Mouse (Mus musculus): ENCODE results near the gene Map3k5.

Map3k5 gene

DNA sequence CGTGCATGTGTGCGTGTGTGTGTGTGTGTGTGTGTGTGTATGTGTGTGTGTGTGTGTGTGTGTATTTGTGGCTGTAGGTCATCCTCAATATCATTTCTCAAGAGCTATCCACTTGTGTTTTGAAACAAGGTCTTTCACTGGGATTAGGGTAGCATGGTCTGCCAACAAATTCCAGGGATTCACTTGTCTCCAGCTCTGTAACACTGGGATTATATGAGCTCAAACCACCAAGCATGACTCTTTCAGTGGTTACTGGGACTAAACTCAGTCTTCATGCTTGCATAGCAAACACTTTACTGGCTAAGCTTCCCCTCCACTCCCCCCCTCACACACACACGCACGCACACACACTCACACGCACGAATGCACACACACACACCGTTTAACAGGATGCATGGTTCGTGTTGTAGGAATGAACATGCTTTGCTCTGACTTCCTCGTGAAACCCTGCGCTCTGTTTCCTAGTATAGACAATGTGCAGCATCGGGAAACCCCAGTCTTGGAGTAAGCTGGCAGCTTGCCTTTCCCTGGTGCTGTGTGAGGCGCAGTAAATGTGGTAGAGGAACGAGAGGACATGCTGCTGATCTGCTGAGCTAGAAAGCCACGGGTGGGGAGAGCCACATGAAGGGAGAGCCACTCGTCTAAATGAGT is 126.2 kb downstream of the Map3k5 start:
- peak; percentile 19 for DNase-seq

DNA sequence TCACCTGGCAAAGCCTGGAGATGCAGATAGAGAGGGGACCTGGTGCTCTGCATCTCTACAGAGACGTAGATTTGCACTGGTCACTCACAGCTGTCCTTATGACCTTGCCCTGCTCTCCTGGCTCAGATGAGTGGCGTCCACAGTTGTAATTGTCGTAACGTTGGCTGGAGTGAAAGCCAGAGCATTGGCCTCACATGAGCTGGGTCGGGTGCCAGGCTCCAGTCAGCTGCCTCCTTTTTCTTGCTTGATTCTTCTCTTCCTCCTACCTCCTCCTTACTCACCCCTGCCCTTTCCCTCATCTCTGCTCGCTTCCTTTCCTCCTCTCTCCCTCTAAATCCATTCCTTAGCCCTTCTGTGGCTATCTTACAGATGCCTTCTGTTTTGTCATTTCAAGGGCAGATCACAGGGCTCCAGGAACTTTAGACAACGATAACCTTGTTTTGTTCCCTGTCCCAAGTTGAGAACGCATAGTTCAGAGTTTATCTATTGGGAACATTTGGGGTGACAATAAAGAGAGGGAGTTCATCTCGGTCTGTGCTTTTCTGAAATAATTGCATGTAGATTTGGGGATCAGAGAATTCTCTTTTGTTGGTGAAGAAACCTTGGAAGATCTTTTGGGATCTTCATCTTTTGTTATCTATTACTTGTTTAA is 130.4 kb downstream of the Map3k5 start:
- DNase-seq: no peak

DNA sequence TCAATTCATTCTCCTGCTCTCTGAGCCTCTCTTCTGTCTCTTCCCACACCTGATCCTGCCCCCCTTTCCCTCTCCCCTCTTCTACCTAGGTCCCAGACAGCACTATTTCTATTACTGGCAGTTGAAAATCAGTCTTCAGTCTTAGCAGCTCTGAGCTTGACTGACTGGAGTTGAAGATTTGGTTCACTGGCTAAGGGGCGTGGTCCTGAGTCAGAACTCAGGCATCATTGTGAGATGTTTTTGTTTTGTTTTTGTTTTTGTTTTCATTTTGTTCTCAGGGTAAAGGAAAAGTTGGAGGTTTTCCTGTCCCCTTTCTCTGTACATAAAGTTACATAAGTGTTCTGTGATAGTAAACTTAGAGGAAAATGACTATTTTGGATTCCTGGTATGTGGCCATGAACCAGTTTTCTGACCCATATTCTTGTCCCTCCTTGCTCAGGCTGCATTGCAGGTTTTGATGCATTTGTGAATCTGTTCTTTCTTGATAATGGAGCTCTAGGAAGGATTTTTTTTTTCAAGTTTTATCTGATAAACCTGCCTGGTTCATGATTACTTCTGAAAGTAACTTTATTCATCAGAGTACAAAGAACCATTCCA is 131.9 kb downstream of the Map3k5 start:
- DNase-seq: no peak

DNA sequence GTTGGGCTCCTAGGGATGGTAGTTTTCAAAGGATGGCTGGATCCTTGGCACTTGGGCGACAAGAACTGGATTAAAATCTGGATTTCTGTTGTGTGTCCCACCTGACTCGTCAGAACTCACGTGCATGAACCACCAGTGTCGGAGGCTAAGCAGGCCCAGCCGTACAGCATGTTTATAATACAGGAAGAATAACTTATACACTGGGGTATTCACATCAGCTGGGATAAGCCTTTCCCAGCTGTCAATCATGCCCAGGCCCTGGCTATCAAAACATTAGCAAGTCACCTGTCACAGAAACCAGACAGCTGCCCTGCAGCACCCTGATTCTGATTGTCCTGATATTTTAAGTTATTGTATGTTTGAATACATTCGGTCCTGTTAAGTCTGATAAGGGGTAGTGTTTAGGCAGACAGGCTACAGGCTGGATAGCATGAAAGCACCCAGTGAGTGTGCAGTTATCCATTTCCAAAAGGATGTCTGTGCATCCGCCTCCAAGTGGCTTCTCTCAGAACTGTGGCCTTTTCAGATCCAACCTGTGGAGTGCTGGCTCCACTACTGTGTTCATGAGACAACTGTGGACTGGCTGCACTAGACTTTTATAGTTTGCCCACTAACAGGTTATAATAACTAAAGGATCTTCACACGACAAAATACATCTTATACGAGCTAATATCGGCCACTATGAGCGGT is 135.6 kb downstream of the Map3k5 start:
- DNase-seq: no peak

DNA sequence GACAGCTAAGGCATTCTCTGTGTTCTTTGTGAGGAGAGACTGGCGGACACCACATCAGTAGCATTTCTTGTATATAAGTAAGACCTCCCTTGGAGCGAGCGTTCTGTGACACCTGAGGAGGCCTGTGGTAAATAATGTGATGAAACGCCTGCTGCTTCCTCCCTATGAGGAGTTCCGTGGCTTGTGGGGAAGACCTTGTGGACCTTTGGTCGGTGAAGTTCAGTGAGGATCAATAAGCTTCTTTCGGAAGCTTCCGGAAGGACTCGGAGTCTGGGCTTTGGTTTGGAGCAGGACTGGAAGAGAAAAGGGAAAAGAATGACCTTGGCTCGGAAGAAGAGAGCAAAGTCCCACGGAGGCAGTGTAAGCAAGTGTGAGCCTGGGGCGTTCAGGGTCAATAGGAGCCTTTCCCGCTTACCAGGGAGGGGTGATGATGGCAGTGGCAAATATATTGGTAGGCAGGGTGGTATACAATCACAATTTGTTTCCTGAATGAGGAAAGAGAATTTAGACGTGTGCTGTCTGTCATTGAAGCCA is 136.4 kb downstream of the Map3k5 start:
- no peak for DNase-seq

DNA sequence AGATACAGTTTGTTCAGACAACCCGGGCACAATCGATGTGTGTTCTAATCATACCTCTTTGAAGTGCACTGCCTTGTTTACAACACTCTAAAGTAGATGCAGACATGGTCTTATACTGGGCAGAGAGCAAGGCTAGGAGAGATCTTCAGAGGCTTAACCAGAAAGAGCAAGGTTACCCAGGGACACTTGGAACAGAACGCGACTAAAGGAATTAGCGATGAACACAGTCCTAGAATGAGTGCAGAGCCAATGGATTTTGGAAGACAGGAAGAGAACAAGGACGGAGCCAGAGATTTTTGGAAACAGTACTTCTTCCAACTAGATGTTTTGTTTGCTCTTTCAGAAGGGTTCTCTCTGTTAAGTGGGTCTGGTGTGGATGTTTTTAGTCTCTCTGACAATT is 137.4 kb downstream of the Map3k5 start:
- no peak for DNase-seq

DNA sequence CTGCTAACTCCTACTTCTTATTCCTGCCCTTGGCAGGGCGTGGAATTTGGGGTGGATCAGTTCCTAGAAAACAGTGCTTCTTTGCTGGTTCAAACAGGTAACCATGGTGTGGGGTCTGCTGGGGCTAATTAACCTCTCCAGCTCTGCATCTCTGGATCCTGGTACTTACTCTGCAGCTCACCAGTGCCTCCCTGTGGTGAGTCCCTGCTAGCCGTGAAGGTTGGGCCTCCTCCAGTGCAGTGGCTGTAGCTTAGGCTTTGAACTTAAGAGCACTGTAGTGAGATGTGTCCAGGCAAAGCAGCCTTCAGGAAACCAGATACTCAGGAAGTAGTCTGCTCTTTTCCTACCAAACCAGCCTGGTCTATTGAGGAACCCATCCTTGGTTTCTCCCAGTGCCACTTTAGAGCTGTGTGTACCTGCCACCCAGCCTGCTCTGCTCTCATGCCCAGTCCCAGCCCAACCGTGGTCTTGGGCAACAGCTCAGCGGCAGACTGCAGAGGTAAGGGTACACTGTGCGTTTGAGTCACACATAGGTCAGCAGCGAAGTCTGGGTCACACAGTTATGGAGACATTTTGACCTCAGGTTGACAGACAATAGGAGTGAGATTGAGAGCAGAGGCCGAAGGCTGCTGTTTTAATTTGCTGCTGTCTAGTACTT is 139.1 kb downstream of the Map3k5 start:
- DNase-seq: peak; percentile 87

DNA sequence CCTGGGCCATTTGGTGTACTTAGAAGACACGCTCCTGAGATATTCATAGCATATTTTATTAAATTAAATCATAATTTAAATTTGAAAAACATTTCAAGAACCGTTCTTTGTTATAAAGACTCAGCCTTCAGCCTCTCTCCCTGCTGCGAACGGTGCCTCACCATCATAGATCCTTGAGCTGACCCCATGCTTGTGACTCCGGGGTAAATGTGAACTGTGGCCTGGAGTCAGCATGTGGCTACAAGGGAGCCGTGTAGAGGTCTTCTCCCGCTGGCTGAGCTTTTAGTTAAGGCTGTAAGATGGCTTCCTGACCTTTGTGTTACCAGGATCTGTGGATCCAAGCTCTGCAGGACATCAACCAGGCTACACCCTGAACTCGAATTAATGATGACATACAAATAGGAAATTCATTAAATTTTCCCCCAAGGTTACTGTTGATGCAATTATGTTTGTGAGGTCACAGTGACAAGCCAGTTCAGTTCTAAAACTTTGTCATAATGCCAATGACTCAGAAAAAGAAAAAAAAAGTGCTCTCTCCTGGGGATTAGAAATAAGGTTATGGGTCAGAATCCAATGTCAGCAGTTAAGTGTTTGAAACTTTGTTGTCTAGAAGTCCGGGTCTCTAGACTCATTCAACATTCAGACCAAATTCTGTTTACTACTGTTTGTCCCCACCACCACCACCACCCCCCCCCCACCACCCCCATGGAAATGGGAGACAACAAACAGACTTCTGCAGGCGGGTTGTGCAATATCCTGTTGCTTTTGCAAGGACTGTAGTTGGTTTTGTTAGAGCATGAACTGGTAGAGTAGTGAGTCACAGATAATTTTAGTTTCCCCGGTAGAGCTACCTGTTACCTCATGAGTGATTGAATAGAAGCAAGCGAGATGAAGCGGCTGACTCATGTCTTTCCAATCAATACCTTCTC is 142.5 kb downstream of the Map3k5 start:
- no peak for DNase-seq

DNA sequence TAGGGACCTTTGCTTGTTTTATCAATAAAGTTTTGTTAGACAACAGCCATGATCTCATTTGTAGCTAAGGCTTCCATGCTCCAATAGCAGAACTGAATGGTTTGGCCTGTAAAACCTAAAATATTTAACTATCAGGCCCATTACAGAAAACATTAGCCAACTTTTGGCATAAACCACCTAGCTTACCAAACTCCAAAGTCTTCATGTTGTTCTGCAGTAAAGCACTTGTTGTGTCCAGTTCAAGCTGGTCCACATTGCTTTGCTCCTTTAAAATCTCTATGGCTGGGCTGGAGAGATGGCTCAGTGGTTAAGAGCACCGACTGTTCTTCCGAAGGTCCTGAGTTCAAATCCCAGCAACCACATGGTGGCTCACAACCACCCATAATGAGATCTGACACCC is 144.1 kb downstream of the Map3k5 start:
- no peak for DNase-seq

DNA sequence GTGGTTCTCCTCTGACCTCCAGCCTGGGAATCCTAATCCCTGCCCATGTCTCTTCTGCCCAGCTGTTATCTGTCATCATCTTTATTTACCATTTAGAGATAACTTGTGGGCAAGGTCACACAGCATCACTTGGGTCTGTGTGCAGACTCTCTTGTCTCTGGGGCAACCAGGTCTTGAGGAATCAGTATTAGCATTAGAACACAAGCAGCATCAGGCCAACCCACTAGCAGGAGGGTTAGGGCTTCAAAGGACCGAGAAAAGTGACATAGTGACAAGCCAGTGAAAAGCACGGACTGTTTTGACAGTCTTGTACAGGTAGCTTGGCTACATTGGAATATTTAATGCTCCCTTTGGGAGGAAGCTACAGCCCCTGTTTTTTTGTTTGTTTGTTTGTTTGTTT is 153.6 kb downstream of the Map3k5 start:
- DNase-seq: no peak

DNA sequence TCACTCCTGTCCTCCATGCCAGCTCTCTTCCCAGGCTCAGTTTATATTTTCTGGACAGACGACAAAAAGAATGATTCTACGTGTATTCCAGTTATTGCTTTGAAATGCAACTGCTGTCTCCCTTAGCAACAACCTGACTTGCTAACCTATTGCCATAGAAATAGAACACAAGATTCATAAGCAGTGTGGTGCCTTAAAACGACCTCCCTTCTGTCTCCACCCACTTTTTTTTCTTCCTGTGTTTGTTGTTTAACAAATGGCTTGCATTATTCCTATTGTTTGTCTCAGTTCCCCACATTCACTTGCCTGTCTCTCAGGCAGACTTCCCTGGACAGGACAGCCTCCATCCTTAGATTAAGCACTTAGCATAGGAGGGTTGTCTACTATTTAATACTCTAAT is 154.8 kb downstream of the Map3k5 start:
- no peak for DNase-seq

DNA sequence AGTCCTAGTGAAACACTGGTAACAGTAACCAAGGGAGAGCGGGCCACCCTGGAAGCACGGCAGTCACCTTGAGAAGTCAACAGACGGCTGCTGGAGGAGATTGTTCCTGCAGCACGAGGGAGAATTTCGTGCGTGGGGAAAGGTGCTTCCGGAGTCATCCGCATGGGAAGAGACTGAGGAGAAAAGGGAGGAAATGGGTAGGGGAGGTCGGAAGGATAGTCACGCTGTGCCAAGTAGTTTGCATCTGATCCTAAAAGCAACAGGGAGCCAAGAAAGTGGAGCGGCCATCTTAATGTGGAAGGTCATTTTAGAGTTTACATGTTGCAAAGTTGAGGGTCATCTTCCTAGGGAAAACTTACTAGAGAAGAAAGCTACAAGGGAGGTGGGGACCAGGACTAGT is 155.9 kb downstream of the Map3k5 start:
- DNase-seq: no peak

DNA sequence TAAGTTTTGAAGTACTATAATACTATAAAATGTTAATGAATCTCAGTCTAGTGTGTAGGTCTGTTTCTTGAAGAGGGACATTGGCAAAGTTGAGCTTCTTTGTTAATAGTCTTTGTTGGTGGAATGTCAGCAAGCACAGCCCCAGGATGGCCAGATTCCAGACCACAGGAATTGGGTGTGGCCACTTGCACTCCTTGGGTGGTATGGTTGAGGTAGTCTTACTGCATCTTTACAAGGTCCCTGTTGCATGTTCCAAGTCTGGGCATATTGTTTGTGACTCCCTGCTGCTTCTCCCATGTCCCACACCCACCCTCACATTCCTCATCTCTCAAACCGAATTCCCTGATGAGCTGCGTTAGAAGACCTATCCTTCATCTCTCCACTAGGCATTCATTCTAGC is 157.1 kb downstream of the Map3k5 start:
- no peak for DNase-seq

DNA sequence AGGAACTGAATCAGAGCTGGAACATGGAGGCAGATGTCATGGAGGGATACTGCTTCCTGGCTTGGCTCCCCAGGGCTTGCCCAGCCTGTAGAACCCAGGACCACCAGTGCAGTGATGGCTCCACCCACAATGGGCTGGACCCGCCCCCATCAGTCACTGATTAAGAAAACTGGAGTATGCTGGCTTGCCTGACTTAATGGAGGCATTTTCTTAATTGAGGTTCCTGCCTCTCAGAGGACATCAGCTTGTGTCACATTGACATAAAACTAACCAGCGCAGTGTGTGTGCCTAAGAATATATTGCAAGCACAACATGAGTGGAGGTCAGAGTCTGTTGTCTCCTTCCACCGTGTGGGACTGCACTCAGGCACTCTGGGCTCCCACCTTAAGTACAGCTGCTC is 158.1 kb downstream of the Map3k5 start:
- no peak for DNase-seq

DNA sequence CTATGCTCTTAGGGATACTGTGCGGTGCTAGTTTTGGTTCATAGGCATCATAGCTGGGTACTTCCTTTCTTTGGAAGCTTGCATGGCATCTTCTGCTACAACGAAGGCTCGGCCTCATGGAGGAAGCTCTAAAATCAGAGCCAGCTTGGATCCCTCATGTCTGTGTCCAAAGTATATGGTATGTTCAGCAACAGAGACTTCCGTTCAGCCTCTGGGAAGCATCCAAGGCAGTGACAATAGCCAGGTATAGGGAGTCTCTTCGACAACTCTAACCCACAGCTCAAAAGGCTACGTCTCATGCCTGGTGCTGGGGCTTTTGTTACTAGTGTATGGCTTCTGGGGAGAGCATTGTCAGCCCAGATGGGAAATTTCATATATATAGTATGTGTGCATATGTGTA is 167.2 kb downstream of the Map3k5 start:
- no peak for DNase-seq

DNA sequence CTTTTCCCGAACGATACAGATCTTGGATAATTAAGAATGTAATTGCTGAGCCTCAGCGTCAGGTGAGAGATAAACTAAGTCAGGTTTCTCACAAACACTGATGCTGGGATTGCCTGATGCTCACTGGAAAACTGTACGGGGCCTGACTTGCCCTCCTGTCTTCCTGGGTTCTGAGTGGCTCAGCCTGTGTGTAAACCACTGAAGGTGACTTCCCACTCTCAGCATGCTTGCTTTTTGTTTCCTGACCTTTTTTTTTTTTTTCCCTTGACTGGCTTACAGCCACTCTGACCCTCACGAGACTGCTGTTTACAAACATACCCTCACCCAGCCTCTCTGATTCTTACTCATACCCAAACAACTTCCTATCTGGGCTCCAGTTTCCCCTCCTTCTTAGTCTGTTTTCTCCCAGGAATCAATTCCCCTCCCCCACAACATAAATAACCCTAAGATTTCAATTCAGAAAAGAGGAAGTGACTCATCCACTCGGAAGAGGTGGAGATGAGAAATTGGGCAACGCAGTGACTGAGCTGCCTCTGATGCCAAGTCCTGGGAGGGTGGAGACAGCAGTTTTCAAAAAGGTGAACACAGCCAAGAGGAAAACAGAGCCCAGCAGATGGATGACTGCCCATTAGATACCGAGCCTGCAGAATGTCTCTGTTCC is 170.1 kb downstream of the Map3k5 start:
- no peak for DNase-seq

DNA sequence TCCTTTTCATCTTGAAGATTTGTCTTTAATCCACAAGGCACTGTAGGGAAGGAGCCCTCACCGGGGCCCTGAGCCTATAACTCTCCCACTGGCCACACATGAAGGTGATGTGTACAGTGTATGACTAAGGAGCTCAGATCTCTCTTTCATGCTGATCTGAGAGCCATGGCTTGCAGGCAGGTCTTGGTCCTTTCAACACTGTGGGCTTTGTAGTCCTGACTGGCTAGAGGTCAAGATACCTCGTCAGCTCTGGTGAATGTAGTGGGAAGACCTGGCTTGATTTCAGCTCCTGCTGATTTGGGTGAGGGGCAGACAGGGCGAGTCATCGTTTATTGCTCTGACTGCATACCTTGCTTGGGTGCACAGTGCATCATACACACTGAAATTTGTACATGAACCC is 171.3 kb downstream of the Map3k5 start:
- no peak for DNase-seq

DNA sequence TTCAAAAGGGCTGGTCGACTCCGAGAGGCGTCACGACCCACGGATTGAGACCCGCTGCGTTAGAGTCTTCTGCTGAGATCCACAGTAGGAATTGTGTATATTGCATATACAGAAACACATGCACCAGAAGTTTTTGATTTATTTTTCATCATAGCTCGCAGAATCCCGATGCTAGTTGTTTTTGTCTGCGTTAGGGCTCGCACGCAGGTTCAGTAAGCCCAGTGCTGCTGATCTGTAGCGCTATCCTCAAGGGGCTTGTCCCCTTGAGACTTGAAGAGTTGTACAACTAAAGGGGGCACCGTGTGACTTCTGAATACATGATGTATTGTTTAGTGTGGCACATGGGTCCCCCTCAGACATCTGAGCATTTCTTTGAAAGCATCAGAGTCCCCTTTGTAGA is 172.8 kb downstream of the Map3k5 start:
- DNase-seq: no peak

DNA sequence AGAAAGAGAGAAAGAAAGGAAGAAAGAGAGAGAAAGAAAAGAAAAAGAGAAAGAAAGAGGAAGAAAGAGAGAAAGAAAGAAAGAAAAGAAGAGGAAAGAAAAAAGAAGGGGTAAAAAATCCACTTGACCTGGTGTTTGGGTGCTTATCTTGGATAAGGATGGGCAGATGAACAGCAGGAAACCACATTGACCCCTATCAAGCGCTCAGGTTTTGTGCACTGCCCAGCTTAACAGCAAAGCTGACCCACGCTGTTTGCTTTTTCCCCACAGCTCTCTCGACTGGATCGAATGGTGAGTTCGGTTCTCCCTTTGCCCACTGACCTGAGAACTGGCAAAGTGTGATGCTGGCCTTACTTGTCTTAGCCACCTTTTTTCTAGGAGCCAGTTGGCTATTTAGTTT is 177.2 kb downstream of the Map3k5 start:
- no peak for DNase-seq

DNA sequence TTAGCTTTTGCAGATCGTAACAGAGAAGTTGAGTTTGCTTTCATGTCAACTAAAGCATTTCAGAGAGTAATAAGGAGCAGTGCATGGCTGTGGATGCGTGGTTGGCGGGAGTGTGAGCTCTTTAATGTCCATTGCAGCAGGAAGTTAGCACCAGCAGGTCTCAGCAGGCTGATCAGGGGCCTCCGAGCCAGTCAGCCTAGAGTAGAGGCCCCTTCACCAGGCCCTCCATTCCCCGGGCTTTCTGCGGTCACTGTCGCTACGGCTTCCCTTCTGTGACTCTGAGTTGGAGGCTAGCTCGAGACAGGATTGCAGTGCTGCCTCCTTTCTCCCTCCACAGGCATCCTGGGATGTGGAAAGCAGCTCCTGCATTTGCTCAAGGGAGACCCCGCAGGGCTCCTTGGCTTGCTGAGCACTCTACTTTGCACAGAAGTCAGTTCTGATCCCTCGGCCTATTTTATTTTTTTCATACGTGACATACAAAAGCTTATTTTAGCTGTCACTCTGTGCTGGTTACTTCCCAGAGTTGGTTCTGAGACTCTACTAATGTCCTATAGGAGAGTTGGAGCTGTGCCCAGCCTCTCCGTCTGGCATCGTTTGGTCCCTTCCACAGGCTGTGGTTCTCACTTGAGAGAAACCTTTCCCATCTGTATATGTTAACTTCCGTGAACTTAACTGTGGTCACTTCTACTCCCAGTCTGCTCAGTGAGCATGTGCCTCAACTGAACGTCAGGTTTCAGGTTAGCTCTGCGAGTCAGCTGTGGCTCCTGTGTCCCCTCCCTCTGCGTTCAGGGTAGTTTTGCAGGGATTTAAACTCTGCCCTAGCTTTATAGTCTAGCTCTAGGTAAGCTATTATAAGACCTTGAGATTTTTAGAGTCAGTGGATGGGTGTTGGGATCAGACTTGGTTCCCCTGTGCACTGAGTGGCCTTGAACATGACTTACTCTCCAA is 178.0 kb downstream of the Map3k5 start:
- DNase-seq: no peak

All from thymus, postnatal 14 days (tissue).